ENCODE assay signal across 9 mouse cellular contexts in genomic region chr10:60209237-60209636, GRCm38 (mm10). TPM values are rescaled to one million over a fixed set of nuclear protein-coding genes. Genes with fewer than 3 reads are reported as not detected.
DNase-seq lines count a peak whose midpoint lies in the region; ATAC-seq lines count a peak whose summit lies in the region.
"Had no signal": no experiment of that assay in that cellular context is flagged by ENCODE, and none has a peak within 500 bp of the region (broad histone marks: within the 10 kb centered on the region; RNA-seq: fewer than 3 reads in every experiment).

No protein-coding gene starts in this region.

- H3K27me3 ChIP-seq in liver, embryonic 11.5 days (replicated peaks; ENCODE audit: control insufficient read depth, insufficient read depth, low read length): no peaks in the 10 kb centered on the region; the same call in 1 of the 2 replicates

- H3K4me3 ChIP-seq in liver, embryonic 11.5 days (ENCODE audit: low read depth, low read length): no peak overlapping the region
- H3K4me3 ChIP-seq: liver, embryonic 13.5 days had no signal

- no peak overlapping the region for H3K27ac ChIP-seq in liver, embryonic 11.5 days (ENCODE audit: low read depth, low read length)
- H3K27ac ChIP-seq: liver, embryonic 13.5 days had no signal

- no peaks in the 10 kb centered on the region for H3K4me1 ChIP-seq in liver, embryonic 11.5 days (replicated peaks; ENCODE audit: control insufficient read depth, insufficient read depth, low read length)

- DNase-seq in 3T3-L1 (ENCODE audit: low read depth, low spot score) (peak; percentile 95), MN1 (ENCODE audit: low spot score) (peak; percentile 94)
- DNase-seq in cerebellum, postnatal 25 days: peak; percentile 80 to 91
- peak; percentile 67 to 77 for DNase-seq in layer of hippocampus, postnatal 10 days (ENCODE audit: low spot score in 2 of 2)
- DNase-seq in right cerebral cortex, adult 2 months (ENCODE audit: low spot score in 2 of 2): peak; percentile 82 to 83
- no peak for DNase-seq in liver, embryonic 11.5 days (ENCODE audit: low spot score)
- no peak for DNase-seq in c-Kit-positive CD71-positive TER-119-positive erythroid progenitor cells, embryonic 14.5 days (ENCODE audit: low spot score)
- DNase-seq: liver, embryonic 13.5 days had no signal

- H3K4me2 ChIP-seq in liver, embryonic 11.5 days: no peak overlapping the region
- H3K4me2 ChIP-seq: liver, embryonic 13.5 days had no signal

- H3K9me3 ChIP-seq in liver, embryonic 11.5 days (ENCODE audit: control insufficient read depth, low read length): no peaks in the 10 kb centered on the region
- H3K9me3 ChIP-seq: liver, embryonic 13.5 days had no signal

- no peak overlapping the region for H3K9ac ChIP-seq in liver, embryonic 11.5 days (ENCODE audit: low read depth, low read length)
- H3K9ac ChIP-seq: liver, embryonic 13.5 days had no signal

- peak; percentile 74 for ATAC-seq in granulocyte monocyte progenitor cell, adult 5-6 weeks (replicated peaks; ENCODE audit: poor library complexity, severe bottlenecking)
- no peak for ATAC-seq in liver, embryonic 11.5 days (replicated peaks; ENCODE audit: low FRiP score)

- no peaks in the 10 kb centered on the region for H3K36me3 ChIP-seq in liver, embryonic 11.5 days (ENCODE audit: control insufficient read depth, insufficient read depth, low read length)
- H3K36me3 ChIP-seq: liver, embryonic 13.5 days had no signal

- WGBS in liver, embryonic 11.5 days: 61% methylated on average over 5 of the region's 5 CpGs

RNA-seq across cellular contexts. Expression of gene Chst3, which starts 9.8 kb away (rescaled TPM):
- not detected in 2 replicates for total RNA-seq in granulocyte monocyte progenitor cell, adult 5-6 weeks (2014; fragmentation: Nextera tagmentation)
- total RNA-seq in granulocyte monocyte progenitor cell, adult 5-6 weeks (2017): not detected in 2 replicates
- total RNA-seq in layer of hippocampus, postnatal 10 days (2021): 1 to 10 TPM; 2.5 to 3.3 TPM
- 0.48 and 0.60 TPM in 2 replicates for polyA plus RNA-seq in liver, embryonic 11.5 days (2014; fragmentation: Nextera tagmentation; extraction: Ambion mirVana)

Comparison
In these comparisons a context has a peak if more than half of its experiments do, and no peak if none do; other contexts are left out.
1. DNase-seq: peak in 3T3-L1 (single experiment), MN1 (single experiment), cerebellum, postnatal 25 days (2 of 2), layer of hippocampus, postnatal 10 days (2 of 2) and right cerebral cortex, adult 2 months (2 of 2); none in liver, embryonic 11.5 days (single experiment) and c-Kit-positive CD71-positive TER-119-positive erythroid progenitor cells, embryonic 14.5 days (single experiment).